9 mouse cellular contexts compared by ENCODE assay signal in genomic region chr1:188947794-188948193, GRCm38 (mm10). TPM values are rescaled to one million over a fixed set of nuclear protein-coding genes. Genes with fewer than 3 reads are reported as not detected.
DNase-seq lines count a peak whose midpoint lies in the region; ATAC-seq and TF ChIP-seq lines count a peak whose summit lies in the region.
"Had no signal": no experiment of that assay in that cellular context is flagged by ENCODE, and none has a peak within 500 bp of the region (broad histone marks: within the 10 kb centered on the region; RNA-seq: fewer than 3 reads in every experiment).

No protein-coding gene starts in this region.

- WGBS in hindbrain, embryonic 16.5 days: 60% methylated on average over 5 of the region's 5 CpGs

- no peaks in the 10 kb centered on the region for H3K9me3 ChIP-seq in hindbrain, embryonic 16.5 days (ENCODE audit: control insufficient read depth, low read length)
- H3K9me3 ChIP-seq: lung, embryonic 15.5 days had no signal

- no peak overlapping the region for H3K9ac ChIP-seq in hindbrain, embryonic 16.5 days (ENCODE audit: low read depth, low read length)
- H3K9ac ChIP-seq: lung, embryonic 15.5 days had no signal

- peak; percentile 49 for TF ChIP-seq CTCF in bone marrow macrophage, adult 2 months (IDR thresholded peaks at IDR 0.05; ENCODE audit: low read depth, low read length)

- no peak overlapping the region for H3K4me2 ChIP-seq in hindbrain, embryonic 16.5 days (ENCODE audit: low read length)
- H3K4me2 ChIP-seq: lung, embryonic 15.5 days had no signal

- DNase-seq in adrenal gland, postnatal 10 days: peak; percentile 39
- no peak for DNase-seq in adrenal gland, adult 8-10 months
- peak; percentile 12 to 30 for DNase-seq in left cerebral cortex, adult 18-20 months (ENCODE audit: low spot score in 2 of 2)
- DNase-seq in left cerebral cortex, adult 9 months (ENCODE audit: low spot score in 2 of 2): no peak
- peak; percentile 11 for DNase-seq in mesoderm, embryonic 11.5 days (ENCODE audit: low read depth, low spot score)

- no peak for TF ChIP-seq POLR2A in bone marrow macrophage, adult 2 months (IDR thresholded peaks at IDR 0.05; ENCODE audit: borderline replicate concordance, low read depth, low read length)

- H3K27ac ChIP-seq in bone marrow macrophage, adult 2 months (ENCODE audit: insufficient read depth, low read depth, low read length): no peak overlapping the region
- no peak overlapping the region for H3K27ac ChIP-seq in hindbrain, embryonic 16.5 days (ENCODE audit: low read depth, low read length)
- H3K27ac ChIP-seq: lung, embryonic 15.5 days had no signal

- H3K36me3 ChIP-seq in hindbrain, embryonic 16.5 days (ENCODE audit: control insufficient read depth, insufficient read depth, low read length): no peaks in the 10 kb centered on the region
- H3K36me3 ChIP-seq: lung, embryonic 15.5 days had no signal

- H3K4me1 ChIP-seq in bone marrow macrophage, adult 2 months (ENCODE audit: control insufficient read depth, insufficient read depth, low read length): no peaks in the 10 kb centered on the region
- H3K4me1 ChIP-seq in hindbrain, embryonic 16.5 days (ENCODE audit: control insufficient read depth, insufficient read depth, low read depth, low read length): peaks cover 4% of the 10 kb centered on the region

- ATAC-seq in hindbrain, embryonic 16.5 days: no peak
- ATAC-seq in monocyte, adult 5-6 weeks (replicated peaks; ENCODE audit: insufficient number of reproducible peaks, low FRiP score, low TSS enrichment, poor library complexity, severe bottlenecking): no peak

- H3K27me3 ChIP-seq in hindbrain, embryonic 16.5 days (replicated peaks; ENCODE audit: control insufficient read depth, insufficient read depth, low read length): no peaks in the 10 kb centered on the region
- H3K27me3 ChIP-seq: lung, embryonic 15.5 days had no signal

- H3K4me3 ChIP-seq in bone marrow macrophage, adult 2 months (ENCODE audit: insufficient read depth, low read length): no peak overlapping the region
- H3K4me3 ChIP-seq in hindbrain, embryonic 16.5 days (ENCODE audit: low read length): no peak overlapping the region
- H3K4me3 ChIP-seq: lung, embryonic 15.5 days had no signal

RNA-seq across cellular contexts. Expression of gene Kctd3, which starts 59.8 kb away (rescaled TPM):
- total RNA-seq in adrenal gland, postnatal 10 days (2021): 10 to 100 TPM; 47.7 to 53.3 TPM
- 10 to 100 TPM; 25.9 to 31.7 (median 27.8) TPM for total RNA-seq in adrenal gland, adult 8-10 months (2022)
- 10 to 100 TPM; 75.5 to 79.8 TPM for total RNA-seq in left cerebral cortex, adult 18-20 months (2021)
- polyA plus RNA-seq in bone marrow macrophage, adult 2 months (2012; ENCODE audit: insufficient read depth, insufficient read length, missing spikeins): 10.4 and 12.9 TPM in 2 replicates
- 45.8 and 50.5 TPM in 2 replicates for polyA plus RNA-seq in hindbrain, embryonic 16.5 days (2015; fragmentation: Nextera tagmentation; extraction: Ambion mirVana)
- 13.3 to 32.7 TPM (median 13.9 TPM) in 3 replicates for total RNA-seq in monocyte, adult 5-6 weeks (2017)

Comparison
In these comparisons a context has a peak if more than half of its experiments do, and no peak if none do; other contexts are left out.
1. DNase-seq: peak in adrenal gland, postnatal 10 days (single experiment), left cerebral cortex, adult 18-20 months (2 of 2) and mesoderm, embryonic 11.5 days (single experiment); none in adrenal gland, adult 8-10 months (single experiment) and left cerebral cortex, adult 9 months (0 of 2).